Mouse (Mus musculus) embryonic fibroblast, embryonic 13.5 days (primary cell): ENCODE results near the gene Baz2a.

Source experiments
- CTCF ChIP-seq: IDR thresholded peaks from 2 replicates; pipeline ENCODE4 v1.5.1; 2011; ENCODE audit warnings: mild to moderate bottlenecking, control low read depth, low read length, moderate library complexity, borderline replicate concordance; ENCODE audit not compliant: insufficient read depth
- POLR2A ChIP-seq: IDR thresholded peaks from 2 replicates; pipeline ENCODE4 v1.6.1; 2011; ENCODE audit warnings: low read depth, mild to moderate bottlenecking, control low read depth, low read length, moderate library complexity

DNA sequence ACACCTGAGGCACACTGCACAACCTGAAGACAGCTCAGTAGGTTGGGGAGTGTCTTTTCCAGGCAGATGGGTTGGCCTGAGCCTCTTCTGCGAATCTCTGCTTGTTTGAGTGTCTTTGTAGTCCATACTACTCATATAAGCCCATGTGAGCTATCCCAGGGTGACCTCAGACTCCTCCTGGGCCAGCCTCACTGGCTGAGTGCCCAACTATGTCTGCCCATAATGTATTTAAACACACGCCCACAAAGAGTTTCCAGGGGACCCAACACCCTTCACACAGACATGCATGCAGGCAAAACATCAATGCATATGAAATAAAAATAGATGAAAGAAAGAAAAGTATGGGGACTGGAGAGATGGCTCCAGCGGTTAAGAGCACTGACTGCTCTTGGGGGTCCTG lies 62.6 kb downstream of the Baz2a start:
- TF ChIP-seq CTCF: no peak
- no peak for TF ChIP-seq POLR2A
